Mouse (Mus musculus): ENCODE measurements around the gene Gm21976. TPM values are rescaled to one million over a fixed set of nuclear protein-coding genes. Genes with fewer than 3 reads are reported as not detected.

Gm21976 gene
- polyA plus RNA-seq, 1 experiment from 2014 or later = not detected

DNA sequence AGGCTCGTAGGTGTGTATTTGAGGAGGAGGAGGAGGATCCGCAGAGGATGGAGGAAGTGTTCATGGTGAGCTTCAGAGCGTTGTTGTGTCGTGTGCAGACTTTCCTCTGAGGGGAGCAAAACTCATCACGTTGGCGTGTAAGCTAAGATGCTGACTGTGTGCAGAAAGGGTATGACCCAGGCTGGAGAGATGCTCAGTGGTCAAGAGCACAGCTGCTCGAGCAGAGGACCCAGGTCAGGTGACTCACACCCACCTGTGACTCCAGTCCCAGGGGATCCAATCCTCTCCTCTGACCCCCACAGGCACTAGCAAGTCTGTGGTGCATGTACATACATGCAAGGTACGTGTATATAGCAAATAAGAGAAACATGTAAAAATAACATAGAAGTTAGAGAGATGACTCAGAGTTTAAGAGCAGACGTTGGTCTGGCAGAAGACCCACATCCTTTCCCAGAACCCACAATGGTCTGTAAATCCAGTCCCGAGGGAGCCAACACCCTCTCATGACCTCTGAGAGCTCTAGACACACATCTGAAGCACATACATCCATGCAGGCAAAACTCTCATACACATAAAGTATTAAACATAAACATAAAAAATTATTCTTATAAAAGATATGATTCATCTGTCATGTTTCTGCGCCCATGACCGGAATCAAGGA lies 1.4 kb downstream of the Gm21976 start:
- Histone ChIP-seq H3K4me2 (ENCODE audit: low read length) (no peak overlapping the region), H3K4me1 (ENCODE audit: control insufficient read depth, insufficient read depth, low read length) (no peaks in the 10 kb centered on the region), H3K36me3 (ENCODE audit: control insufficient read depth, insufficient read depth, low read length) (peaks cover 1% of the 10 kb centered on the region; the same call in 1 of the 2 replicates), H3K4me3 (ENCODE audit: low read depth, low read length) (no peak overlapping the region), H3K27ac (ENCODE audit: low read depth, low read length) (no peak overlapping the region), H3K27me3 (replicated peaks; ENCODE audit: control insufficient read depth, insufficient read depth, low read length) (no peaks in the 10 kb centered on the region), H3K9ac (ENCODE audit: low read length) (no peak overlapping the region), H3K9me3 (replicated peaks; ENCODE audit: control insufficient read depth, low read length) (no peaks in the 10 kb centered on the region)
- WGBS = 76% methylated on average over 12 of the region's 12 CpGs
- ATAC-seq = no peak
- DNase-seq (ENCODE audit: low spot score) = no peak

DNA sequence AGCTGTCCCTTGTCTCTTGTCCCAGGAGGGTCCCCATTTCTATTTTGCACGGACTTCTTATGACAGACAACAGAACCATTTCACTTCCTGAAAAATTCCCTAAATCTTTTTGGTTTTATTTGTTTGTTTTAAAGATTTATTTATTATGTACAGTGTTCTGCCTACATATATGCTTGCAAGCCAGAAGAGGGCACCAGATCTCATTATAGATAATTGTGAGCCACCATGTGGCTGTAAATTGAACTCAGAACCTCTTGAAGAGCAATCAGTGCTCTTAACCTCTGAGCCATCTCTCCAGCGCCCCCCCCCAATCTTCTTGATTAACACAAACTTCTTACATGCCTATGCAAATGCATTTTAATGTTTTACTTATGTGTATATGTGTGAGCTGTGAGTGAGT lies 11.0 kb downstream of the Gm21976 start:
- 37% methylated on average over 2 of the region's 2 CpGs for WGBS
- Histone ChIP-seq H3K9ac (ENCODE audit: low read length) (no peak overlapping the region), H3K27ac (ENCODE audit: low read depth, low read length) (no peak overlapping the region), H3K36me3 (ENCODE audit: control insufficient read depth, insufficient read depth, low read length) (no peaks in the 10 kb centered on the region), H3K4me3 (ENCODE audit: low read depth, low read length) (no peak overlapping the region), H3K9me3 (replicated peaks; ENCODE audit: control insufficient read depth, low read length) (no peaks in the 10 kb centered on the region), H3K4me2 (ENCODE audit: low read length) (no peak overlapping the region), H3K27me3 (replicated peaks; ENCODE audit: control insufficient read depth, insufficient read depth, low read length) (no peaks in the 10 kb centered on the region), H3K4me1 (ENCODE audit: control insufficient read depth, insufficient read depth, low read length) (no peaks in the 10 kb centered on the region)
- DNase-seq (ENCODE audit: low spot score) = no peak
- ATAC-seq = no peak

DNA sequence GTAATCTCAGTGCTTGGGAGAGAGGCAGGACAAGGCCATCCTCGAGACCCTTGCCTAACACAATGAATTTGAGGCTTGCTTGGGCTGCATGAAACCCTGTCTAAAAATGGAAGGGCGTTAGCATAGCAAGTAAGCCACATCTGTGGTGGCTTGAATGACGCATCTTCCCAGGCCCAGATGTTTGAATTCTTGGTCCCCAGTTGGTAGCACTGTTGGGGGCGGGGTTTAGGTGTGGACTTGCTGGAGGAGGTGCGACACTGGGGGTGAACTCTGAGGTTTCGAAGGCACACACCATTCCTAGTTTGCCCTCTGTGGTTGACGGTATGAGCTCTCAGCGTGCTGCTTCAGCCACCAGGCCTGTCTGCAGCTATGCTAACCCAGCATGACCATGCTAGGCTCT lies 12.0 kb downstream of the Gm21976 start:
- H3K36me3 ChIP-seq (ENCODE audit: control insufficient read depth, insufficient read depth, low read length) = no peaks in the 10 kb centered on the region
- DNase-seq (ENCODE audit: low spot score) (no peak), ATAC-seq (no peak)
- H3K4me1 ChIP-seq (ENCODE audit: control insufficient read depth, insufficient read depth, low read length) = no peaks in the 10 kb centered on the region
- no peak overlapping the region for H3K4me2 ChIP-seq (ENCODE audit: low read length)
- H3K9me3 ChIP-seq (replicated peaks; ENCODE audit: control insufficient read depth, low read length) = no peaks in the 10 kb centered on the region
- H3K27me3 ChIP-seq (replicated peaks; ENCODE audit: control insufficient read depth, insufficient read depth, low read length) = no peaks in the 10 kb centered on the region
- H3K27ac ChIP-seq (ENCODE audit: low read depth, low read length) = no peak overlapping the region
- WGBS = 82% methylated on average over 8 of the region's 8 CpGs
- H3K4me3 ChIP-seq (ENCODE audit: low read depth, low read length) = no peak overlapping the region
- H3K9ac ChIP-seq (ENCODE audit: low read length) = no peak overlapping the region

DNA sequence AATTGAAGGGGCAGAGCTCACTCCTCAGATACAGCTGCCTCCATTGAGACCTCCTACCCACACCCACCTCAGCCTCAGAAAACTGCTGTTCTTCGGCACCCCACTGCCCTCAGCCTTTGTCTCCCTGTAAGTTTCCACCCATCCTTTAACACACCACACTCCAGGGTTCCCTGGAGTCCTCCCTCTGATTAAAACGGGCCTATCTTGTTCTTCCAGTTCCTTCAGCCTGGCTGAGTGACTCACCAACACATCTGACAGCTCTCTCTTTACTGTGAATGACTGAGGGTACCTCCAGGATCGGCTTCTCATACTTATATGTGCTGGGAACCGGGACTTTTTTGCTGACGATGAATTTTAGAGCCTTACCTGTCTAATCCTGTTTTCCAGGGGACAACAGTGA lies 16.4 kb downstream of the Gm21976 start:
- DNase-seq (ENCODE audit: low spot score) (no peak), ATAC-seq (no peak)
- 48% methylated on average over 5 of the region's 5 CpGs for WGBS

DNA sequence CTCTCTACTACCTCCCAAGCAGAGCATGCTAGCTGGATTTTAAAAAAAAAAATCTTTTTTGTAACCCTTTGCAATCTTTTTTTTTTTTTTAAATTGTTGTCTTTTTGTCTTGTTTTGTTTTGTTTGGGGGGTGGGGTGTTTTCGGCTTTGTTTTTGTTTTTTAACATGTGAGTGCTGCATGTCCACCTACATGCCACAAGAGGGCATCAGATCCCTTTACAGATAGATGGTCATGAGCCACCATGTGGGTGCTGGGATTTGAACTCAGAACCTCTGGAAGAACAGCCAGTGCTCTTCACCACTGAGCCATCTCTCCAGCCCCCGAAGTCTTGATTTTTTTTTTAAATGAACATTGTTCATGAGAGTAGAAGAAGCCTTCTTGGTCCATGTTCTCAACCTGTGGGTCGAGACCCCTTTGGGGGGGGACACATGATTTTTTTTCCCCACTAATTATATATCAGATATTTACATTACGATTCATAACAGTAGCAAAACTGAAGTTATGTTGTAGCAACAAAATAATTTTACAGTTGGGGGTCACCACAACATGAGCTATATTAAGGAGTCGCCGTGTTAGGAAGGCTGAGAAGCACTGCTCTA lies 18.3 kb downstream of the Gm21976 start:
- H3K27ac ChIP-seq (ENCODE audit: low read depth, low read length) = no peak overlapping the region
- H3K27me3 ChIP-seq (replicated peaks; ENCODE audit: control insufficient read depth, insufficient read depth, low read length) = no peaks in the 10 kb centered on the region
- no peak overlapping the region for H3K4me2 ChIP-seq (ENCODE audit: low read length)
- DNase-seq (ENCODE audit: low spot score) = no peak
- H3K9me3 ChIP-seq (replicated peaks; ENCODE audit: control insufficient read depth, low read length) = no peaks in the 10 kb centered on the region
- H3K4me3 ChIP-seq (ENCODE audit: low read depth, low read length) = no peak overlapping the region
- no peak for ATAC-seq
- no peaks in the 10 kb centered on the region for H3K4me1 ChIP-seq (ENCODE audit: control insufficient read depth, insufficient read depth, low read length)
- no peak overlapping the region for H3K9ac ChIP-seq (ENCODE audit: low read length)
- 95% methylated on average over 6 of the region's 6 CpGs for WGBS
- H3K36me3 ChIP-seq (ENCODE audit: control insufficient read depth, insufficient read depth, low read length) = no peaks in the 10 kb centered on the region

More for the DNA sequence above, 16.4 kb downstream of the Gm21976 start:
- no peak overlapping the region for H3K4me2 ChIP-seq (ENCODE audit: low read length)
- H3K27ac ChIP-seq (ENCODE audit: low read depth, low read length) = no peak overlapping the region
- H3K4me3 ChIP-seq (ENCODE audit: low read depth, low read length) = no peak overlapping the region
- H3K36me3 ChIP-seq (ENCODE audit: control insufficient read depth, insufficient read depth, low read length) = no peaks in the 10 kb centered on the region
- H3K4me1 ChIP-seq (ENCODE audit: control insufficient read depth, insufficient read depth, low read length) = no peaks in the 10 kb centered on the region
- H3K9ac ChIP-seq (ENCODE audit: low read length) = no peak overlapping the region
- no peaks in the 10 kb centered on the region for H3K9me3 ChIP-seq (replicated peaks; ENCODE audit: control insufficient read depth, low read length)
- no peaks in the 10 kb centered on the region for H3K27me3 ChIP-seq (replicated peaks; ENCODE audit: control insufficient read depth, insufficient read depth, low read length)

DNA sequence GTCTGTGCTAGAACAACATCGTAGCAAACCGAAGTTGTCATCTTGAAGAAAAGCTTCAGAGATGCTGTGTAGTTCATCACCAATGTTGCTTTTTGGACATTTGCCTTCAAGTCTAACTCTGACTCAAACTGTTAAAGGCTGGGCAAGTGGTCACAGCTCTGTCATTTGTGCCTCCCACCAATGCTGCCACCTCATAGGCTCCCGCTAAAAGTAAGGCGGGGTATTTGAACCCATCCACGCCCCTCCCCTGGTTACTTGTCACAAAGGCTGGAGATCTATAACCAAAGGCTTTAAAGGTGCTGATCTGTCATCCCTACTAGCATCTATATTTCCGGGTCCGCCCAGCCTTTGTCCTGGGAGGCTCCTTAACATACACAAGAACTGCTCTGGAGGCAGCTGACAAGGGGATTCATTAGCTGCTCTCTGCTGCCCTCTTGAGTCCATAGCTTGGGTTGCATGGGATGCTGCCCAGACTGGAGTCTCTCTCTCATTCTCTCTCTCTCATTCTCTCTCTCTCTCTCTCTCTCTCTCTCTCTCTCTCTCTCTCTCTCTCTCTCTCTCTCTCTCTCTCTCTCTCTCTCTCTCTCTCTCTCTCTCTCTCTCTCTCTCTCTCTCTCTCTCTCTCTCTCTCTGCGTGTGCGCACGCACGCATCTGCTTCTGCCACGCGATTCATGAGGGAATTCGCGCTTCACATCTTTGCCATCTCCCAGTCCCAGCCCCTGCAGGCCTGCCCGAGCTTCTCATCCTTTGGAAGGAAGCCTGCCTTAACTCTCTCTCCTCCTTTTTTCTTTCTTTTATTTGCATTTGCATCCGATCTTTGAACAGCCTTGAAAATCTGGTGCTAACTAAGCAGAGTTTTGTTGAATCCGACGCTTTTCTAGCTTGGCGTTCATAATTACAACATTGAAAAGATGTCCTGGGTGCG lies 19.4 kb downstream of the Gm21976 start:
- WGBS = 49% methylated on average over 21 of the region's 21 CpGs
- DNase-seq (ENCODE audit: low spot score) (peak; percentile 92), ATAC-seq (peak; percentile 89)
- no peak overlapping the region for H3K4me3 ChIP-seq (ENCODE audit: low read depth, low read length)
- H3K9me3 ChIP-seq (replicated peaks; ENCODE audit: control insufficient read depth, low read length) = no peaks in the 10 kb centered on the region
- H3K4me2 ChIP-seq (ENCODE audit: low read length) = peak overlapping the region; percentile 36; the same call in 1 of the 2 replicates
- H3K36me3 ChIP-seq (ENCODE audit: control insufficient read depth, insufficient read depth, low read length) = no peaks in the 10 kb centered on the region
- no peaks in the 10 kb centered on the region for H3K27me3 ChIP-seq (replicated peaks; ENCODE audit: control insufficient read depth, insufficient read depth, low read length)
- H3K4me1 ChIP-seq (ENCODE audit: control insufficient read depth, insufficient read depth, low read length) = no peaks in the 10 kb centered on the region
- H3K9ac ChIP-seq (ENCODE audit: low read length) = 0 out of 2 replicates have a peak overlapping the region, but pooled peaks have one; percentile 25
- no peak overlapping the region for H3K27ac ChIP-seq (ENCODE audit: low read depth, low read length)

DNA sequence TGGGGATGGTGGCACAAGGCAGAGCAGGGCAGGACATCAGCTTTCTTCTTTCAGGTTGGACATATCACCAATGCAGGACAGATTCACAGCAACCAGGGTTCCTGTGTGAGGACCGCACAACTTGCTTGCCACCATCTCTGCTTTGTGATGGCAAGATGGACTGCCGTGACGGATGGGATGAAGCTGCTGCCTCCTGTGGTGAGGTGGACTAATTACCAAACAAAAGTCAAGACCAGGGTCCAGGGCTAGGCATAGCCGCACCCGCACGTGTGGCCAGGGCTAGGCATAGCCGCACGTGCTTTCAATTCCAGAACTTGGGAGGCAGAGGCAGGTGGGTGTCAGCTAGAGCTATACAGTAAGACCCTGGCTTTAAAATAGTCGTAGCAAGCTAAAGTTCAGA lies 25.6 kb downstream of the Gm21976 start:
- Histone ChIP-seq H3K27me3 (replicated peaks; ENCODE audit: control insufficient read depth, insufficient read depth, low read length) (no peaks in the 10 kb centered on the region), H3K27ac (ENCODE audit: low read depth, low read length) (no peak overlapping the region), H3K36me3 (ENCODE audit: control insufficient read depth, insufficient read depth, low read length) (peaks cover 22% of the 10 kb centered on the region), H3K4me3 (ENCODE audit: low read depth, low read length) (no peak overlapping the region), H3K4me1 (ENCODE audit: control insufficient read depth, insufficient read depth, low read length) (no peaks in the 10 kb centered on the region), H3K9me3 (replicated peaks; ENCODE audit: control insufficient read depth, low read length) (no peaks in the 10 kb centered on the region), H3K9ac (ENCODE audit: low read length) (no peak overlapping the region), H3K4me2 (ENCODE audit: low read length) (no peak overlapping the region)
- no peak for DNase-seq (ENCODE audit: low spot score)
- ATAC-seq = no peak
- WGBS = 85% methylated on average over 9 of the region's 9 CpGs

DNA sequence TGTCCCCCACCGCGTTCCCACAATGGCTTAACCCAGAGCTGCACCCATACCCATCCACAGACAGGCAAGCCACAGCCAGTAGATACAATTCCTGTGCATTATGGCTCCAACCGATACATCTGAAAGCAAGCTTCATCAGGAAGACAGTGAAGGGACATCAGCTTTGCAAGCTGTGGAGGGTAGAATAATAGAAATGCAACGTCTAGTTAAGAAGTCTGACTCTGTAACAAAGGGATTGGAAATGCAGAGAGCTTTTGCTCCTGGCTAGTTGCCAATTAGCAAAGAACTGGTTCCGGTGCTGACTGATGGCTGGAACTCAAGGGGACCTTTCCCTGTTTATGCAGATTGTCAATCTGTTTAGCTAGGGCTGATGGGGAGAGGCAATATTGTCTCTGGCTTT lies 26.7 kb downstream of the Gm21976 start:
- peak; percentile 39 for DNase-seq (ENCODE audit: low spot score)
- Histone ChIP-seq H3K4me3 (ENCODE audit: low read depth, low read length) (no peak overlapping the region), H3K9me3 (replicated peaks; ENCODE audit: control insufficient read depth, low read length) (no peaks in the 10 kb centered on the region), H3K36me3 (ENCODE audit: control insufficient read depth, insufficient read depth, low read length) (peaks cover 33% of the 10 kb centered on the region), H3K27me3 (replicated peaks; ENCODE audit: control insufficient read depth, insufficient read depth, low read length) (no peaks in the 10 kb centered on the region), H3K9ac (ENCODE audit: low read length) (no peak overlapping the region), H3K4me2 (ENCODE audit: low read length) (no peak overlapping the region), H3K27ac (ENCODE audit: low read depth, low read length) (no peak overlapping the region), H3K4me1 (ENCODE audit: control insufficient read depth, insufficient read depth, low read length) (no peaks in the 10 kb centered on the region)
- 30% methylated on average over 5 of the region's 5 CpGs for WGBS
- ATAC-seq = peak; percentile 37; the same call in 1 of the 2 replicates
